Mouse (Mus musculus): Measurements from ENCODE around the gene Pglyrp2. TPM values are rescaled to one million over a fixed set of nuclear protein-coding genes. Genes with fewer than 3 reads are reported as not detected.

Pglyrp2 gene
- total and polyA plus RNA-seq, 3 experiments: 0.09 to 0.86 TPM; not detected in 1

GRCm38 (mm10) chr17:32452482-32452881 is 28.5 kb upstream of the Pglyrp2 start, which contains the start of gene Cyp4f39:
Cyp4f39 (plus strand) TSS chr17:32452723.
- no peaks in the 10 kb centered on the region for H3K79me2 ChIP-seq (replicated peaks; ENCODE audit: control insufficient read depth, insufficient read depth, low read length)
- intact Hi-C loops (cut with DNase I): no loop called here
- H3K4me1 ChIP-seq (ENCODE audit: control insufficient read depth, insufficient read depth, low read length): no peaks in the 10 kb centered on the region
- TF ChIP-seq POLR2A (IDR thresholded peaks at IDR 0.05; ENCODE audit: insufficient read depth, low read depth, low read length) (no peak), CTCF (IDR thresholded peaks at IDR 0.05) (no peak), EP300 (IDR thresholded peaks at IDR 0.05; ENCODE audit: insufficient read depth, low read depth, low read length) (no peak)
- DNase-seq: peak in 1 of 2 experiments; percentile 32
- 7% methylated on average over 19 of the region's 19 CpGs for WGBS
- H3K36me3 ChIP-seq (ENCODE audit: control insufficient read depth, insufficient read depth, low read length): no peaks in the 10 kb centered on the region
- H3K27ac ChIP-seq: no peak within 1 kb of the TSS
- H3K4me3 ChIP-seq: no peak within 1 kb of the TSS
- no peak within 1 kb of the TSS for H3K9ac ChIP-seq (ENCODE audit: low read depth, low read length)
- no peaks in the 10 kb centered on the region; the same call in 1 of the 2 replicates for H3K27me3 ChIP-seq (ENCODE audit: control insufficient read depth, insufficient read depth, low read length)

- TF ChIP-seq EP300 (IDR thresholded peaks at IDR 0.05; ENCODE audit: insufficient read depth, low read depth, low read length): no peak
- no peak for TF ChIP-seq POLR2A (IDR thresholded peaks at IDR 0.05; ENCODE audit: insufficient read depth, low read depth, low read length)
- no peaks in the 10 kb centered on the region for H3K36me3 ChIP-seq (ENCODE audit: control insufficient read depth, insufficient read depth, low read length)
- no peaks in the 10 kb centered on the region for H3K4me1 ChIP-seq (ENCODE audit: control insufficient read depth, insufficient read depth, low read length)
- DNase-seq: no peak
- no peaks in the 10 kb centered on the region for H3K79me2 ChIP-seq (replicated peaks; ENCODE audit: control insufficient read depth, insufficient read depth, low read length)
- H3K27me3 ChIP-seq (ENCODE audit: control insufficient read depth, insufficient read depth, low read length): no peaks in the 10 kb centered on the region; the same call in 1 of the 2 replicates
- no peak overlapping the region for H3K27ac ChIP-seq
- WGBS: 48% methylated on average over 2 of the region's 2 CpGs
- H3K9ac ChIP-seq (ENCODE audit: low read depth, low read length): no peak overlapping the region
- no peak overlapping the region for H3K4me3 ChIP-seq
- intact Hi-C loops (cut with DNase I): no loop called here
Measured at GRCm38 (mm10) chr17:32450844-32451537, 27.0 kb upstream of the Pglyrp2 start.

- no peaks in the 10 kb centered on the region for H3K4me1 ChIP-seq (ENCODE audit: control insufficient read depth, insufficient read depth, low read length)
- no peak overlapping the region for H3K4me3 ChIP-seq
- 97% methylated on average over 1 of the region's 1 CpGs for WGBS
- no peak overlapping the region for H3K27ac ChIP-seq
- H3K27me3 ChIP-seq (ENCODE audit: control insufficient read depth, insufficient read depth, low read length): no peaks in the 10 kb centered on the region; the same call in 1 of the 2 replicates
- DNase-seq: no peak
- no peak for TF ChIP-seq EP300 (IDR thresholded peaks at IDR 0.05; ENCODE audit: insufficient read depth, low read depth, low read length)
- TF ChIP-seq POLR2A (IDR thresholded peaks at IDR 0.05; ENCODE audit: insufficient read depth, low read depth, low read length): no peak
- no peak for TF ChIP-seq CTCF (IDR thresholded peaks at IDR 0.05)
- no peak overlapping the region for H3K9ac ChIP-seq (ENCODE audit: low read depth, low read length)
- H3K79me2 ChIP-seq (replicated peaks; ENCODE audit: control insufficient read depth, insufficient read depth, low read length): no peaks in the 10 kb centered on the region
- intact Hi-C loops (cut with DNase I): no loop called here
- no peaks in the 10 kb centered on the region for H3K36me3 ChIP-seq (ENCODE audit: control insufficient read depth, insufficient read depth, low read length)
Measured at GRCm38 (mm10) chr17:32449042-32449441, 25.1 kb upstream of the Pglyrp2 start.

- no peaks in the 10 kb centered on the region for H3K36me3 ChIP-seq (ENCODE audit: control insufficient read depth, insufficient read depth, low read length)
- no peak overlapping the region for H3K4me3 ChIP-seq
- TF ChIP-seq CTCF (IDR thresholded peaks at IDR 0.05) (0 out of 2 replicates have a peak, but pooled peaks have one; percentile 10), EP300 (IDR thresholded peaks at IDR 0.05; ENCODE audit: insufficient read depth, low read depth, low read length) (no peak)
- H3K4me1 ChIP-seq (ENCODE audit: control insufficient read depth, insufficient read depth, low read length): no peaks in the 10 kb centered on the region
- no peak for DNase-seq
- no peaks in the 10 kb centered on the region for H3K79me2 ChIP-seq (replicated peaks; ENCODE audit: control insufficient read depth, insufficient read depth, low read length)
- no peaks in the 10 kb centered on the region for H3K27me3 ChIP-seq (ENCODE audit: control insufficient read depth, insufficient read depth, low read length)
- intact Hi-C loops (cut with DNase I): no loop called here
- H3K27ac ChIP-seq: no peak overlapping the region
- H3K9ac ChIP-seq (ENCODE audit: low read depth, low read length): no peak overlapping the region
Measured at GRCm38 (mm10) chr17:32447195-32447594, 23.2 kb upstream of the Pglyrp2 start.

GRCm38 (mm10) chr17:32445016-32445415 is 21.0 kb upstream of the Pglyrp2 start:
- Histone ChIP-seq H3K4me3 (no peak overlapping the region), H3K27ac (no peak overlapping the region), H3K9ac (ENCODE audit: low read depth, low read length) (no peak overlapping the region), H3K36me3 (ENCODE audit: control insufficient read depth, insufficient read depth, low read length) (no peaks in the 10 kb centered on the region), H3K79me2 (replicated peaks; ENCODE audit: control insufficient read depth, insufficient read depth, low read length) (no peaks in the 10 kb centered on the region), H3K4me1 (ENCODE audit: control insufficient read depth, insufficient read depth, low read length) (no peaks in the 10 kb centered on the region), H3K27me3 (ENCODE audit: control insufficient read depth, insufficient read depth, low read length) (no peaks in the 10 kb centered on the region)
- WGBS: 40% methylated on average over 5 of the region's 5 CpGs
- intact Hi-C loops (cut with DNase I): no loop called here
- TF ChIP-seq CTCF (IDR thresholded peaks at IDR 0.05) (no peak), POLR2A (IDR thresholded peaks at IDR 0.05; ENCODE audit: insufficient read depth, low read depth, low read length) (no peak), EP300 (IDR thresholded peaks at IDR 0.05; ENCODE audit: insufficient read depth, low read depth, low read length) (no peak)
- DNase-seq: peak; percentile 57 to 69

GRCm38 (mm10) chr17:32443245-32443644 is 19.3 kb upstream of the Pglyrp2 start:
- intact Hi-C loops (cut with DNase I): no loop called here

More at GRCm38 (mm10) chr17:32443245-32443644, 19.3 kb upstream of the Pglyrp2 start:
- TF ChIP-seq EP300 (IDR thresholded peaks at IDR 0.05; ENCODE audit: insufficient read depth, low read depth, low read length) (no peak), POLR2A (IDR thresholded peaks at IDR 0.05; ENCODE audit: insufficient read depth, low read depth, low read length) (no peak), CTCF (IDR thresholded peaks at IDR 0.05) (no peak)
- Histone ChIP-seq H3K4me3 (no peak overlapping the region), H3K27me3 (ENCODE audit: control insufficient read depth, insufficient read depth, low read length) (no peaks in the 10 kb centered on the region), H3K27ac (no peak overlapping the region), H3K9ac (ENCODE audit: low read depth, low read length) (no peak overlapping the region), H3K4me1 (ENCODE audit: control insufficient read depth, insufficient read depth, low read length) (no peaks in the 10 kb centered on the region), H3K36me3 (ENCODE audit: control insufficient read depth, insufficient read depth, low read length) (no peaks in the 10 kb centered on the region), H3K79me2 (replicated peaks; ENCODE audit: control insufficient read depth, insufficient read depth, low read length) (no peaks in the 10 kb centered on the region)
- WGBS: 68% methylated on average over 6 of the region's 6 CpGs
- DNase-seq: no peak

Data from heart, adult 2 months (tissue).